Mouse (Mus musculus): ENCODE results near the gene Bmt2. TPM values are rescaled to one million over a fixed set of nuclear protein-coding genes. Genes with fewer than 3 reads are reported as not detected.

Gene Bmt2
- polyA plus RNA-seq (2016; fragmentation: Nextera tagmentation; extraction: Ambion mirVana) = 19.0 and 20.5 TPM in 2 replicates

DNA sequence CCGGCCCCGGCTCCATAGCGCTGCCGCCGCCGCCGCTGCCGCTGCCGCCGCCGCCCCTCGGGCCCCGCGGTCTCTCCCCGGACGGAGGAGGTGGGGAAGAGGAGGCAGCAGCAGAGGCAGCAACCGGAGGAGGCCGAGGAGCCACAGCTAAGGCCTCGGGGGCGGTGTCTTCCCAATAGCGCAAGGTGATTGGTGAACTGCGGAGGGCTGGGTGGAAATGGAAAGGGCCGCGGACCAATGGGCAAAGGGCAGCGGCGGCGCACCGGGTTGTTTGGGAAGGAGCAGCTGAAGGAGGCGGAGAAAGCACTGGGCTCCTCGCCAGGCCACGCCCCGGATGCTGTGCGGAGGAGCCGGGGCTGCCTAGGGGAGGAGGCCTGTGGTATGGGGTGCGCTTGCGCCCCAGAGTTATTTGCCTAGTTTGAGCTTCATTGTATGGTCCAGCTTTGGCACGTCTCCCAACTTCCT is at the start of gene Bmt2:
Bmt2 (minus strand) TSS at position 149 of the 465 bp plus-strand sequence.
- Histone ChIP-seq H3K9me3 (no peaks in the 10 kb centered on the region), H3K4me3 (peak within 1 kb of the TSS; percentile 92), H3K27me3 (ENCODE audit: insufficient read depth, poor library complexity, severe bottlenecking) (no peaks in the 10 kb centered on the region), H3K4me1 (no peaks in the 10 kb centered on the region), H3K27ac (peak within 1 kb of the TSS; percentile 97), H3K36me3 (no peaks in the 10 kb centered on the region)
- WGBS = under 1% methylated on average over 37 of the region's 37 CpGs
- DNase-seq (ENCODE audit: low spot score) = peak; percentile 100

DNA sequence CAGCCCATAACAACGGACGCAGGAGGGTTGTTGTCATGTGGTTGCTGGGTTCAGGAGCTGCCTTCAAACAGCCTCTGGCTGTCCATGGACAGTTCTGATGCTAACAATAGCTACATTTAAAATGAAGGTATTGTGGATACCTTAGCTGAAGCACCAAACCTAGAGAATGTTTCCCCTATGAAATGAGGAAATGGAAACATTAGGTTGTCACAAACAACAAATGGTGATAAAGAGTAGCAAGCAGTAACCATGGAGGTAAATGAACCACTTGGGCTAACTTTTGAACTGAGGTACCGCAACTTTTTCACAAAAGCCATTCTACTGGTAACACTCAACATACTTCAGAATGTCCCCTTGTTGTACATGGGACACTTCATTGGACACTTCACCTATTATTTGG is 44.4 kb upstream of the Bmt2 start:
- Histone ChIP-seq H3K27ac (no peak overlapping the region), H3K4me3 (no peak overlapping the region), H3K36me3 (no peaks in the 10 kb centered on the region), H3K27me3 (ENCODE audit: insufficient read depth, poor library complexity, severe bottlenecking) (no peaks in the 10 kb centered on the region), H3K9me3 (no peaks in the 10 kb centered on the region), H3K4me1 (no peaks in the 10 kb centered on the region)
- DNase-seq (ENCODE audit: low spot score) = no peak
- WGBS = 86% methylated on average over 3 of the region's 3 CpGs

DNA sequence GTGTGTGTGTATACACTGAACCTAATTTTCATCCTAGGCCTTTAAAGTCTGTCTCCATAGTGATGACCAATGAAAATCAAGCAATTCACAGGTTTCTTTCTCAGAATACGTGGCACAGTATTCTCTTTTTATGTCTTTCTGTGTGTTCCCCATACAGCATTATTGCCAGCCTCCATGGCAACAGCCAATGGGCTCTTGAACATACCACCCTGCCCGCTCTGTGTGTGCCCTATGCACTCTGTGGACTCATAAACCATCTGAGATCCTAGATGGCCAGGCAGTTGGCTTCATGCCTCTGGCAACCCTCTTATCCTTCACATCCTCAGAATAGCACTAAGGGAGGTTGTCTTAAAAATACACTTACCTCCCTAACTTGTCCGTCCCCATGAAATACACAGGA is 37.1 kb upstream of the Bmt2 start:
- no peak for DNase-seq (ENCODE audit: low spot score)
- Histone ChIP-seq H3K4me3 (no peak overlapping the region), H3K9me3 (no peaks in the 10 kb centered on the region), H3K27me3 (ENCODE audit: insufficient read depth, poor library complexity, severe bottlenecking) (no peaks in the 10 kb centered on the region), H3K27ac (no peak overlapping the region), H3K36me3 (no peaks in the 10 kb centered on the region), H3K4me1 (no peaks in the 10 kb centered on the region)
- 82% methylated on average over 3 of the region's 3 CpGs for WGBS

DNA sequence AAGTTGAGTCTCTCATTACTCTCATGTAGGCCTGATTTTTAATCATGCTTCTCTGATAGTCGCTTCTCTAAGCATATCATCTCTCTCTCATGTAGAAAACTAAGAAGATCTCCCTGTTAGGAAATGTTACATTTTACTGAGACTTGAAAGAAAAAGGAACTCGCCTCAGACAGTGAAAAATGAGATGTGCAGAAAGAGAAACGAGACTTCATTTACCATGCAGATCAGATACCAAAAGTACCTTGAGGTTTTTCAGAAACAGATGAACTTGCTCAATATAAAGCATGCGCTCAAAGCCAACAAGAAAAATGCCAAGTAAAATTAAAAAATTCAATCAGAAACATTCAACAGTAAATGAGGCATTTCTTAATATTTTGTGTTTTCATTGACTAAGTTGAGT is 19.1 kb upstream of the Bmt2 start:
- DNase-seq (ENCODE audit: low spot score) = no peak
- 77% methylated on average over 4 of the region's 4 CpGs for WGBS
- no peaks in the 10 kb centered on the region for H3K9me3 ChIP-seq
- H3K36me3 ChIP-seq = no peaks in the 10 kb centered on the region
- H3K4me1 ChIP-seq = no peaks in the 10 kb centered on the region
- H3K27ac ChIP-seq = no peak overlapping the region
- no peaks in the 10 kb centered on the region for H3K27me3 ChIP-seq (ENCODE audit: insufficient read depth, poor library complexity, severe bottlenecking)
- H3K4me3 ChIP-seq = no peak overlapping the region

DNA sequence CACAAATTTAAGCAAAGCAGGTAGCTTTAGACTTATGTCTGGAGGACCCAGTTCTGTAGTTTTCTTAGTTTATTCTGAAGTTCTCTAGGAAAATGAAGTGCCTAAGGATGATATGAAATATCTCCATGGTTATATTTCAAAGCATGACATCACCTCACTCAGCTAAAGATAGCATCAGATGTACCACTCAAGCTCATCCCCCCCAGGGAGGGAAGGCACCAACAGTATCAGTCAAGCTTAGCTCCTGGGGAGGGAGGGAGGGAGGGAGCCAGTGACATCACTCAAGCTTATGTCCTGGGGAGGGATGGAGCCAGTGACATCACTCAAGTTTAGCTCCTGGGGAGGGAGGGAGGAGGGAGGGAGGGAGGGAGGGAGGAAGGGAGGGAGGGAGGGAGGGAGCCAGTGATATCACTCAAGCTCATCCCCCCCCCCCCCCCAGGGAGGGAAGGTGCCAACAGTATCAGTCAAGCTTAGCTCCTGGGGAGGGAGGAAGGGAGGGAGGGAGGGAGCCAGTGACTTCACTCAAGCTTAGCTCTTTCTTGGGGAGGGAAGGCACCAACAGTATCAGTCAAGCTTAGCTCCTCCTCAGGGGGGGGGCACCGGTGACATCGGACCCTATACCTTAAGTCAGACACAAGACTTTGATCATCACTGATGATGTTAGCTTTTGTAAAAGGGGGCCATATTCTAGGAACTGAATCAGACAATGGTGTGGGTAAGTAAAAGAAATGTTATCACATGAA is 17.5 kb upstream of the Bmt2 start:
- Histone ChIP-seq H3K36me3 (no peaks in the 10 kb centered on the region), H3K27me3 (ENCODE audit: insufficient read depth, poor library complexity, severe bottlenecking) (no peaks in the 10 kb centered on the region), H3K27ac (no peak overlapping the region), H3K4me3 (no peak overlapping the region), H3K4me1 (no peaks in the 10 kb centered on the region), H3K9me3 (no peaks in the 10 kb centered on the region)
- DNase-seq (ENCODE audit: low spot score) = no peak
- WGBS = 77% methylated on average over 2 of the region's 2 CpGs

DNA sequence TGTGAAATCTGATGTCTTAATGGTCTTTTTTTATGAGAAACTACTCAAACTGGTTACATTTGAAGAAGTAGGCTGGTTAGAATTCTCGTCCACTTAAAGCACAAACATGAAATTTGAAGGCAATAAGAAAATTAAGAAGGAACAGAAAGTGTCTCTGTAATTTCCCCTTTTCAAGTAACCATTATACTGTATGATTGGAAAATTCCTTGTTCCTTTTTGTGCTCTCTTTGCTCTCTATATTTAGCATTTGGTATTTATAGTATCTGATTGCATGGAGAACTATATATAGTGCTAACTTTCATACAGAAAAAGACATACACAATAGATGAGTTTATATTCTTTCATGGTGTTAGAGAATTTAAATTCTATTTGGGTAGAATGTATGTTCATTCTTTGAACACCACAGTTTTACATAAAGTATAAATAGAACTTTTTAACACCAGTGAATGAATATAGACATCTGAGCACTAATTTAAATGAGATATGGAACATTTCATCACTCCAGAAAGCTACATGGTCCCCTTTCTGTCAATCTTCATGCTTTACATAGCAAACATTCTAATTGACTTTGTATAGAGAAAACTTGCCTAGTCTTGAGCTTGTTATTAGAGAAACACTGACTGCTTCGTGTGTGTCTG is 14.0 kb upstream of the Bmt2 start:
- no peaks in the 10 kb centered on the region for H3K36me3 ChIP-seq
- H3K9me3 ChIP-seq = no peaks in the 10 kb centered on the region
- no peak for DNase-seq (ENCODE audit: low spot score)
- WGBS = 67% methylated on average over 2 of the region's 2 CpGs
- no peaks in the 10 kb centered on the region for H3K27me3 ChIP-seq (ENCODE audit: insufficient read depth, poor library complexity, severe bottlenecking)
- H3K4me3 ChIP-seq = no peak overlapping the region
- H3K27ac ChIP-seq = no peak overlapping the region
- H3K4me1 ChIP-seq = no peaks in the 10 kb centered on the region

DNA sequence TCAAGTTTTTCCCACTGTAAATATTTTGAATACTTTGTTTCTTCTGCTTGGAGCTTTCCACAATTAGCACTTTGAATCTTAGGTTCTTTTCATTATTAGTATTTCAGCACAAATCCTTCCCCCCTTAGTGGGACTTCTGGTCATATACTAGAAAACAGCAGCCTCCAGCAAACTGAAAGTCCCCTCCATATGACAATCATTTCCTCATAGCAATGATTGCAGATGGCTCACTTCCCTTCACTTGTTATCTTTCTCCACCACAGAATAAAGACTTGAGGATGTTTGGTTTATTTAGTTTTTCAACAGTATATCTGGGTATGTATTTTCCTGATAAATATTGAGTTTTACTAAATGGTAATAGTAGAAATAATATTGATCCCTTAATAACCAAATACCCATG is 12.6 kb upstream of the Bmt2 start:
- Histone ChIP-seq H3K27ac (no peak overlapping the region), H3K4me3 (no peak overlapping the region), H3K36me3 (no peaks in the 10 kb centered on the region), H3K27me3 (ENCODE audit: insufficient read depth, poor library complexity, severe bottlenecking) (no peaks in the 10 kb centered on the region), H3K4me1 (no peaks in the 10 kb centered on the region), H3K9me3 (no peaks in the 10 kb centered on the region)
- no peak for DNase-seq (ENCODE audit: low spot score)

DNA sequence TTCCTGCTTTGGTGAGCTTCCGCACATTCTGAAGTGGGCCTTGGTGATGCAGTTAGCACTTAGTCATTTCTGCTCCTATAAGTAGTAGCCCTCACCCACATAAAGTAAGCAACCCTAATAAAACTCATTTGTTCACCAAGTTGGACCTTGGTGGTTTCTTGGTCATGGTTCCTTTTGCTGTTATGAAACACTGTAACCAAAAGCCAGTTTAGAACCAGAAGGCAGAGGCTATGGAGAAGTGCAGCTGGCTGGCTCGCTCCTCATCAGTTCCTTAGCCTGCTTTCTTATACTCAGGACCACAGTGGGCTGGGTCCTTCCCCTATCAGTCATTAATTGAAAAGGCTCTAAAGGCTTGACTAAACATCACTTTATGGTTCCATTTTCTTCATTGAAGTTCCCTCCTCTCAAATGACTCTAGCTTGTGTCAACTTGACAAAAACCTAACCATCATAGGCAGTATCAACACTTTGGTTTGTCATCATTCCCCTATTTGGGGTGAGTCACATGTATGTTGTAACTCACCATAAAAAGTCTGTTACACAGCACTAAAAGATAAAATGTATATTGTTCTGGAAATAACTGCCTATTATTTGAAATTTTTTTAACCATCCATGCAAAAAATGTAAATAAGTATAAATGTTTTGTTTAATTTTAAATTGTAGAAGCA is 6.3 kb upstream of the Bmt2 start:
- DNase-seq (ENCODE audit: low spot score) = no peak
- 83% methylated on average over 2 of the region's 2 CpGs for WGBS

DNA sequence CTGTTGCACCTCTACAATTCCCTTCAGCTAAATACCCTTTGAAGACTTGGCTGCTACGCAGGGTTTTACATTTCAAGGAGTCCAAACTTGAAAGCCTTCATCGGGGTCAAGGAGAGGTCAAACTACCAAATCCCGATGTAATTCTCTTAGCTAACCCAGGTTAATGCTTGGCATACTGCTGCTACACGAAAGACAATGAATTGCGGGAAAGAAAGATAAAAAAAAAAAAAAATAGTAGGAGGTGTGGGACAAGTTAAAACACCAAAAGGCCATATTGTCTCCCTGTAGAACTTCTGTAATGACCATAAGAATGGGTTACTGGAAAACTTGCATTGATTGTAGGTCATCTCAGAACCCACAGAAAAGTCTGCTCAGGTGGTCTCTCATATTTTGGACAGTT is 583 bp upstream of the Bmt2 start:
- no peak for DNase-seq (ENCODE audit: low spot score)
- WGBS = 21% methylated on average over 5 of the region's 5 CpGs
- Histone ChIP-seq H3K36me3 (no peaks in the 10 kb centered on the region), H3K27me3 (ENCODE audit: insufficient read depth, poor library complexity, severe bottlenecking) (no peaks in the 10 kb centered on the region), H3K9me3 (no peaks in the 10 kb centered on the region), H3K4me3 (peak overlapping the region; percentile 92), H3K27ac (peak overlapping the region; percentile 97), H3K4me1 (no peaks in the 10 kb centered on the region)

More for the DNA sequence above, 6.3 kb upstream of the Bmt2 start:
- H3K27ac ChIP-seq = no peak overlapping the region
- H3K9me3 ChIP-seq = no peaks in the 10 kb centered on the region
- H3K27me3 ChIP-seq (ENCODE audit: insufficient read depth, poor library complexity, severe bottlenecking) = no peaks in the 10 kb centered on the region
- H3K36me3 ChIP-seq = no peaks in the 10 kb centered on the region
- no peaks in the 10 kb centered on the region for H3K4me1 ChIP-seq
- H3K4me3 ChIP-seq = no peak overlapping the region

DNA sequence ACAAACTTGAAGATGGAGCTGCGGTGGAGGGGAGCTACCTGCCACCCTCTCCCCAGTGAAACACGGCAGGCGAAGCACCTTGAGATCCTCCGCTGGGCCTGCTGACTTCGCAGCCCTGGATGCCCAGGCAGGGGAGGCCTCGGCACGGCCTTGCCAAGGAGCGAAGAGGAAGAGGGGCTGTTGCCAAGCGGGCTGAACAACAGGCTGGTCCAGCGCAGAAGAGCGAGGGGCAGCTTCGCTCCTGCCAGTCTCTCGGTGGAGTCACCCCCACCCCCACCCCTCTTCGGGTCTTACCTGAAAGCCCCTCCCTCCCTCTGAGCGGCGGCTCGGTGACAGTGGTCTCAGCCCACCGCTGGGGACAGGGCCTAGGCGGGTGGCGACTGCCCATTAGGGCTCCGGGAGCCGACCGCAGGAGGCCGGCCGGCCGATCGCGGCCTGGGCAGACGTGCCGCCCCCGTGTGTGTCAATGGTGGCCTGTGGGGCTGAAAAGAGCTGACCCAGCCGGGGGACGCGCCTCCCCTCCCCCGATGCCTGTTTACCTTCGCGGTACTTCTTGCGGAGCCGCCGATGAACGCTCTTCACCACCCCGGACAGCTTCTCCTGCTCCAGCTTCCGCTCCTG is 515 bp downstream of the Bmt2 start:
- H3K27ac ChIP-seq = peak overlapping the region; percentile 97
- H3K9me3 ChIP-seq = no peaks in the 10 kb centered on the region
- H3K4me3 ChIP-seq = peak overlapping the region; percentile 92
- H3K4me1 ChIP-seq = no peaks in the 10 kb centered on the region
- WGBS = under 1% methylated on average over 40 of the region's 43 CpGs
- peak; percentile 86 for DNase-seq (ENCODE audit: low spot score)
- H3K27me3 ChIP-seq (ENCODE audit: insufficient read depth, poor library complexity, severe bottlenecking) = no peaks in the 10 kb centered on the region
- H3K36me3 ChIP-seq = no peaks in the 10 kb centered on the region

DNA sequence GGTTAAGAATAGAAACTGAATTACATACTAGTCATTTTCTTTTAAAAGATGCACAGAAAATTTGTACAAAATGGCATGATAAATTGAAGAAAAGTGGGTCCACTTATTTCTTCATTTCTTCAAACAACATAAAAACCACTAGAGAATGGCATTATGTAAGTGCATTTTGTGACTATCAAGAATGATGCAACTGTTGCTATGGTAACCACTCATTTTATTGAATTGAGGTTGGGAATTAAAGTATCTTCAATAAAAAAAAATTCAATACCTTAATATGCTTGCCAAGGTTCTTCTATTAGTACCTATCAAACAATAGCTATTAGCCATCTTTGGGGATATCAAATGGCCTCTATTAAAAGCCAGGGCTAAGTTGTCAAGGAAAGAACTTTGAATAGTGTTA is 1.6 kb downstream of the Bmt2 start:
- DNase-seq (ENCODE audit: low spot score) = no peak
- Histone ChIP-seq H3K4me3 (peak overlapping the region; percentile 92), H3K9me3 (no peaks in the 10 kb centered on the region), H3K4me1 (no peaks in the 10 kb centered on the region), H3K27me3 (ENCODE audit: insufficient read depth, poor library complexity, severe bottlenecking) (no peaks in the 10 kb centered on the region), H3K27ac (no peak overlapping the region), H3K36me3 (no peaks in the 10 kb centered on the region)

DNA sequence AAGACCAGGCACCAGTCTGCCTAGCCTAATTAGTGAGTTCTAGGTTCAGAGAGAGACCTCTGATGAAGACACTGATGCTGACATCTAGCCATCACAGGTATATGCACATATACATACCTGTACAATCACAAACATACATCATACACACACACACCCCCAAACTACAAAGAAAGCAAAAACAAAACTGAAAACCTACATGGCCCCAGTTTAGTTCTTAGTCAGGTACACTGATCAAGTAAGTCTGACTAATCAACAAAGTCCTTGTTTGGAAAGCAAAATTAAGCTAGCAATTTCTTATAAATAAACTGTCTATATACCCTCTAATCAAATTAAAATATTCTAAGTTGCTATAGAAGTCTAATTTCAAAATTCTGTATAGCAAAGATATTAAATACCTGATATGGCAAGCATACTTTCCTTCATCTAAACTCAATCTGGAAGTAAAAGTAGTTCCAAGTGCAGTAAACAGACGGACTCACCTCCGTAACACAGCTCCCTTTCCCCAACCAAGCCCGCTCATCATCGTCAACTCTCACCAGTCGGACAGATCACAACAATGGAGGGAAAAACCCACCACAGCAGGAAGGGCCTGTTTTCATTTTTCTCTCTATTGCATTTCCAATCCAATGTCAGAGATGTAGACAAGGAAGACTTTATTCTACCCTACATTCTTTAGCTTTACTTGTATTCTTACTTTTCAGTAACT is 3.0 kb downstream of the Bmt2 start:
- WGBS = 88% methylated on average over 5 of the region's 5 CpGs
- no peaks in the 10 kb centered on the region for H3K36me3 ChIP-seq
- no peaks in the 10 kb centered on the region for H3K9me3 ChIP-seq
- H3K4me3 ChIP-seq = no peak overlapping the region
- no peak for DNase-seq (ENCODE audit: low spot score)
- no peaks in the 10 kb centered on the region for H3K4me1 ChIP-seq
- no peaks in the 10 kb centered on the region for H3K27me3 ChIP-seq (ENCODE audit: insufficient read depth, poor library complexity, severe bottlenecking)
- no peak overlapping the region for H3K27ac ChIP-seq
